Mouse (Mus musculus) spleen, postnatal 4 days (tissue): ENCODE data around the gene Stag3.
A peak's percentile ranks its signal among the peaks of the same experiment; 100 is the strongest.

Experiments
- DNase-seq, 2 experiments: peaks; one replicate each; pipeline ENCODE4 v3.0.0; 2022; ENCODE audit warnings: low spot score in 2 of 2

The Stag3 gene

GRCm38 (mm10) chr5:138279585-138280424 is at the start of gene Stag3, which contains the start of the genes Gm43720 and Gpc2:
Stag3 (plus strand) TSS chr5:138280240.
Gm43720 (minus strand) TSS chr5:138279958.
Gpc2 (minus strand) TSS chr5:138280005.
- peak; percentile 82 to 88 for DNase-seq

- DNase-seq: no peak
Measured at GRCm38 (mm10) chr5:138233778-138234177, 46.3 kb upstream of the Stag3 start.

- no peak for DNase-seq
Measured at GRCm38 (mm10) chr5:138234224-138234623, 45.8 kb upstream of the Stag3 start.

GRCm38 (mm10) chr5:138241511-138241910 is 38.5 kb upstream of the Stag3 start:
- DNase-seq: no peak

GRCm38 (mm10) chr5:138251144-138251543 is 28.9 kb upstream of the Stag3 start:
- DNase-seq: peak in 1 of 2 experiments; percentile 62

- no peak for DNase-seq
Measured at GRCm38 (mm10) chr5:138253061-138253460, 27.0 kb upstream of the Stag3 start.

- peak; percentile 91 to 93 for DNase-seq
Measured at GRCm38 (mm10) chr5:138255353-138256093, 24.5 kb upstream of the Stag3 start, which contains the start of gene Lamtor4. Lamtor4 (plus strand) TSS chr5:138255482.

GRCm38 (mm10) chr5:138256094-138256467 is 24.0 kb upstream of the Stag3 start:
- DNase-seq: no peak

- DNase-seq: peak; percentile 61 to 71
Measured at GRCm38 (mm10) chr5:138256966-138257584, 23.0 kb upstream of the Stag3 start.

- no peak for DNase-seq
Measured at GRCm38 (mm10) chr5:138257585-138257978, 22.5 kb upstream of the Stag3 start.

GRCm38 (mm10) chr5:138258078-138258477 is 22.0 kb upstream of the Stag3 start:
- DNase-seq: peak in 1 of 2 experiments; percentile 54

GRCm38 (mm10) chr5:138258542-138258941 is 21.5 kb upstream of the Stag3 start:
- peak in 1 of 2 experiments; percentile 62 for DNase-seq

GRCm38 (mm10) chr5:138258993-138259392 is 21.0 kb upstream of the Stag3 start:
- peak in 1 of 2 experiments; percentile 59 for DNase-seq

- peak in 1 of 2 experiments; percentile 67 for DNase-seq
Measured at GRCm38 (mm10) chr5:138260051-138260450, 20.0 kb upstream of the Stag3 start.

GRCm38 (mm10) chr5:138260834-138261233 is 19.2 kb upstream of the Stag3 start:
- peak in 1 of 2 experiments; percentile 62 for DNase-seq

- peak in 1 of 2 experiments; percentile 65 for DNase-seq
Measured at GRCm38 (mm10) chr5:138262001-138262400, 18.0 kb upstream of the Stag3 start.

GRCm38 (mm10) chr5:138262582-138263240 is 17.3 kb upstream of the Stag3 start:
- peak in 1 of 2 experiments; percentile 65 for DNase-seq

GRCm38 (mm10) chr5:138263260-138264206 is 16.5 kb upstream of the Stag3 start, which contains the start of gene BC037034:
BC037034 (minus strand) TSS chr5:138264033.
- peak; percentile 93 to 96 for DNase-seq

GRCm38 (mm10) chr5:138264207-138264578 is 15.8 kb upstream of the Stag3 start:
- DNase-seq: peak in 1 of 2 experiments; percentile 56

GRCm38 (mm10) chr5:138265712-138266111 is 14.3 kb upstream of the Stag3 start:
- peak in 1 of 2 experiments; percentile 53 for DNase-seq
